Mouse (Mus musculus) megakaryocyte, embryonic 14.5 days (primary cell): ENCODE measurements at regions not wholly inside any gene's neighbourhood (a gene's known extent, or its start where the extent isn't known, plus 50 kb on each side); places are given as distances from the start of the nearest gene placed in this dataset.
"Not testable (repeated sequence)": the region's sequence is repeated elsewhere in the genome, so short reads cannot be mapped to it uniquely, and the experiment has no call there.

Experiments used
- H3K27me3 ChIP-seq: replicated peaks from 2 replicates; pipeline ENCODE3; 2012; ENCODE audit warnings: inconsistent platforms
- H3K36me3 ChIP-seq: replicated peaks from 2 replicates; pipeline ENCODE3; 2012; ENCODE audit warnings: low read length, inconsistent platforms, mixed read lengths
- H3K4me1 ChIP-seq: 2 replicates; pipeline ENCODE4 v1.6.1; 2012; ENCODE audit warnings: inconsistent platforms
- H3K4me3 ChIP-seq: replicated peaks from 2 replicates; pipeline ENCODE3; 2012; ENCODE audit warnings: moderate library complexity, mild to moderate bottlenecking, inconsistent platforms
- H3K9me3 ChIP-seq: 2 replicates; pipeline ENCODE4 v1.6.1; 2012; ENCODE audit warnings: inconsistent platforms
- FLI1 ChIP-seq: IDR thresholded peaks from 2 replicates; pipeline ENCODE4 v1.6.1; 2012; ENCODE audit warnings: low read length, inconsistent platforms, mixed read lengths
- GATA1 ChIP-seq: IDR thresholded peaks from 3 replicates; pipeline ENCODE4 v1.6.1; 2012; ENCODE audit warnings: mixed read lengths, low read length, inconsistent platforms, borderline replicate concordance

DNA sequence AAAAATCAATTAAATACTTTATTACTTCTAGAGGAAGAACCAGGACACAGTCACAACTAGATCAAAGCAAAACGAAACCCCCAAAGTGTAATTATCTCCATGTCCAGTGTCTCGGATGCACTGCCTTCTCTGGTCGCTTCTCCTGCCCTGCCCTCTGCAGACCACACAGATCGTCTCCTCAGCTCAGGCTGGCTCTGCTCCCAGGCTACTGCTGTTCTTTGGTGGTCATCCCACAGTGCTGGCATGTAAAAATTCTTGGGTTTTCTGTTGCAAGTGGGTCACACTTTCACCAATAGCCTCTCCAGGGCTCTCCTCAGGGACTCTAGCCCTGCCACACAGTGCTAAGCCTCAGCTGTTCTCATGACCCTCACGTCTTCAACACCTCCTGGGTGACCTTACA lies 188.0 kb upstream of the Trpc7 start:
- no peak for TF ChIP-seq GATA1
- TF ChIP-seq FLI1: no peak
- peaks cover 65% of the 10 kb centered on the region for H3K9me3 ChIP-seq
- no peaks in the 10 kb centered on the region for H3K4me1 ChIP-seq
- H3K4me3 ChIP-seq: no peak overlapping the region
- no peaks in the 10 kb centered on the region for H3K36me3 ChIP-seq
- no peaks in the 10 kb centered on the region for H3K27me3 ChIP-seq

DNA sequence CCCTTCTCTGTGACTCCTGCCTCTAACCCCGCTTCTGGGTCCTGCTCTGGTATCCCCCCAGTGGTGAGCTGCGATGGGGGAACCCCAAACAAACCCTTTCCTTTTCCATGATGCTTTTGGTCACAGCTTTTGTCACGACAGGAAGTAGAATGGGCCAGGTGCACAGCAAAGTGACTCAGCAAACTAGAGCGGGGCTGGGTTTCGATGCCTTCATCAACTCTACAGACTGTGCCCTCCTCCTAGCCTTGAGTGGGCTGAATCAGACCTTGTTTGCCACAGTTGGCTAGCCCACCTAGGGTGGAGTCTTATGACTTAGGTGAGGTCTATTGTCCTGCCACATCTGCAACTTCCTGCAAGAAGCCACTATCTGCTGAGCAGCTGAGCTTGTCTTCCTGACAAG lies 174.7 kb upstream of the Trpc7 start:
- H3K4me3 ChIP-seq: no peak overlapping the region
- H3K36me3 ChIP-seq: no peaks in the 10 kb centered on the region
- H3K4me1 ChIP-seq: no peaks in the 10 kb centered on the region
- H3K27me3 ChIP-seq: no peaks in the 10 kb centered on the region
- H3K9me3 ChIP-seq: peaks cover 32% of the 10 kb centered on the region
- no peak for TF ChIP-seq GATA1
- TF ChIP-seq FLI1: no peak

DNA sequence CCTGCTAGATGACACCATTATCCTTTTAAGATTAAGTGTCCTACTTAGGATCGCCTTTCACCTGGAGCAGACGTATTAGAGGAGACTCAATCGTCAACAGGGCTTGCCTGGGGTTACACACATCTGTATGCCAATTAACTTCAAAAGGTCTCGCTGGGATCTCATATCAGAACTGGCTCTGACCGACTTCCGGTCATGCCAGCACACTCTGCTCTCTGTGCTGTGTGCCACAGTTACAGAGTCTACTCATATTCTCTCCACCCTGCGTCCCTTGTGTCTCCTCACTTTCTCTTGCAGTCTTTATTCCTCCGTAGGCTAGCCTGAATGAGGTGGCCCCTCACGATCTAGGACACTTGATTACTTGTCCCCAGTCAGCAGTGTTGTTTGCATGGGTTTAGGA lies 165.9 kb upstream of the Trpc7 start:
- Histone ChIP-seq H3K36me3 (no peaks in the 10 kb centered on the region), H3K4me1 (no peaks in the 10 kb centered on the region), H3K27me3 (no peaks in the 10 kb centered on the region), H3K9me3 (peaks cover 47% of the 10 kb centered on the region), H3K4me3 (no peak overlapping the region)
- TF ChIP-seq GATA1: no peak
- TF ChIP-seq FLI1: no peak

DNA sequence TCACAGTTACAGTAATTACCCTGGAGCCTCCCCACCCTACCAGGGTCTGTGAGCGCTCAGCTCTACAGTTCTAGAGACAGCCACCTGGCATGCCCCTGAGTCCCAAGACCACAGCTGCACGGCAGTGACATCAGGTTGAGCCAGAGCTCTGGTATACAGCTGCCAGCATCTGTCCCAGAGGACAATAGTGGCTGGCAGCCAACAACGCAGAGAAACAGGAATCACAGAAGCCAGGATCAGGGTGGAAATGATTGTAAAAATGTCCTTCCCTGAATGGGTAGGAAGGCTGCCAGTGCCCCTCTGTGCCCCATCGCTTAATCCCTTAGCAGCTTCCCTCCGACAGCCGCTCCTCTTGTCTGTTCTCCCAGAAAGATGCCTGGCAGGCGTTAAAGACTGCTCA lies 165.3 kb upstream of the Trpc7 start:
- H3K4me1 ChIP-seq: no peaks in the 10 kb centered on the region
- no peaks in the 10 kb centered on the region for H3K36me3 ChIP-seq
- peaks cover 49% of the 10 kb centered on the region for H3K9me3 ChIP-seq
- no peaks in the 10 kb centered on the region for H3K27me3 ChIP-seq
- no peak overlapping the region for H3K4me3 ChIP-seq
- no peak for TF ChIP-seq GATA1

DNA sequence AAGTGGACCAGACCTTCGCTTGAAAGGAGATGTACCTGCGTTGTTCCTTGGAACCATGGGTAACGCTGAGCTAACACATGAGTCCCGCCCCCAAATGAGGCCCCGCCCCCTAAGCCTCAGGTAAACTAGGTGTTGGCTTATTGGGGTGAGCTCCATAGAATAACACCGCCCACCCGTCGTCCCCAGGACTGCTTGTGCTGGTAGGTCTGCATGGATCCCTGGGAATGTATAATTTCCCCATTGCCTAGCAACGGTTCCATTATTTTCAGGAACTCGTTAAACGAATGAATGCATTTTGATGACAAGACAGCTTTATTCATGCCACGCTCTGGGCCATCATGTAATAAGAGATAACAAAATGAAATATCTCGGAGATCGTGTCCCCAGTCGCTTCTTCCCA lies 161.0 kb upstream of the Trpc7 start:
- no peaks in the 10 kb centered on the region for H3K36me3 ChIP-seq
- TF ChIP-seq GATA1 (no peak), FLI1 (no peak)
- H3K4me3 ChIP-seq: no peak overlapping the region
- no peaks in the 10 kb centered on the region for H3K4me1 ChIP-seq
- no peaks in the 10 kb centered on the region for H3K27me3 ChIP-seq
- H3K9me3 ChIP-seq: peaks cover 62% of the 10 kb centered on the region

DNA sequence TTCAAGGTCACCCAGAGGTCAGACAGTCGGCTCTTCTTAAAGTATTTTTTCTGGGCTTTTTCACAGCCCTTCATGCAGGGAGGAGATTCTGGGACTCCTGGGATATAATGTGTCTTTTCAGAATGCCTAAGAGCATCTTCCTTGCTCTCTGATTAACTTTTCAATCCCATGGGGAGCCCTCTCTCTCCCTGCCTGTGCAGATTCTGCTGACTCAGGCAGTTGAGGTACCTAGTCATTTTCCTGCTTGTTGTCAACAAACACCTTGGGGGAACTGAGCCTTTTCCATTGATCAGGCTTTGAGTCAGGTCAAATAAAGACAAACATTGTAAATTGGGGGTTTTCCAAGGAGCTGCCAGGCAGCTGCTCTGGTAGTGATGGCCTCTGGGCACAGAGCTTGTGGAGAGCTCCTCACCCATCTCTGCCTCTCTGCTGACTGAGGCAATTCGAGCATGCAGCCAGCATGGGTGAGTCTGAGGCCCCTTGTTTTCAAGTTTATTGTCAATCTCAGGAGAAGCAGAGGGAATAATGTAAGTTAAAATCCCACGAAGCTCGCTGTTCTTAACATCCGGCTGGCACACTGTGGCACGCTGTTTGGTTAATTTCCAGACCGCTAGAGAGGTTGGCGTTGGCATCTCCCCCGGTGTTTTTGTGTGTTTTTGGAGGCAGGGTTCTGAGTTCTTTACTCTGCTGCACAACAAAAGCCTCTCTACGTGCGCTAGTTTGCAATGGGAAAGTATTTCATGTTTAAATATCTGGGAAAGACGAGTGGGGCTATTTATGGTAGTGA lies 159.8 kb upstream of the Trpc7 start:
- H3K4me3 ChIP-seq: no peak overlapping the region
- TF ChIP-seq FLI1: no peak
- TF ChIP-seq GATA1: no peak
- peaks cover 58% of the 10 kb centered on the region for H3K9me3 ChIP-seq
- no peaks in the 10 kb centered on the region for H3K4me1 ChIP-seq
- no peaks in the 10 kb centered on the region for H3K27me3 ChIP-seq
- no peaks in the 10 kb centered on the region for H3K36me3 ChIP-seq

DNA sequence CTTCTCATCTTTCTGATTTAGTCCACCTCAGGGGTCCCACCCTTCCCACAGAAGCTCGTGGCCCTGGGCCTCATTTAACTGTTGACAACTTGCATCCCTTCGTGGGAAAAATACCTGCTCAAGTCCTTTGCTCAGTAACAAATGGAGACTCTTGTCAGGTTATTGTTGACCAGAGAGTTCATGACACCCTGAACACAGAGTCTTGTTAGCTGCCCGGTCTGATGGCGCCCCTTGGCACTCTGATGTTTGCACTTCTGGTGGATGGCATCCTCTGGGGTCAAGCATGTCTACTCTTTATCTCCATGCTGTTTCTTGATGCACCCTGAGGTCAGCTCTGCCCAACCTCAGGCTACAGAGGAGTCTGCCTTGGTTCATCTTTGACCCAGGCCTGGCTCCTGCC lies 157.6 kb upstream of the Trpc7 start:
- TF ChIP-seq FLI1 (no peak), GATA1 (no peak)
- H3K36me3 ChIP-seq: no peaks in the 10 kb centered on the region
- no peaks in the 10 kb centered on the region for H3K27me3 ChIP-seq
- peaks cover 61% of the 10 kb centered on the region for H3K9me3 ChIP-seq
- no peak overlapping the region for H3K4me3 ChIP-seq
- H3K4me1 ChIP-seq: no peaks in the 10 kb centered on the region

DNA sequence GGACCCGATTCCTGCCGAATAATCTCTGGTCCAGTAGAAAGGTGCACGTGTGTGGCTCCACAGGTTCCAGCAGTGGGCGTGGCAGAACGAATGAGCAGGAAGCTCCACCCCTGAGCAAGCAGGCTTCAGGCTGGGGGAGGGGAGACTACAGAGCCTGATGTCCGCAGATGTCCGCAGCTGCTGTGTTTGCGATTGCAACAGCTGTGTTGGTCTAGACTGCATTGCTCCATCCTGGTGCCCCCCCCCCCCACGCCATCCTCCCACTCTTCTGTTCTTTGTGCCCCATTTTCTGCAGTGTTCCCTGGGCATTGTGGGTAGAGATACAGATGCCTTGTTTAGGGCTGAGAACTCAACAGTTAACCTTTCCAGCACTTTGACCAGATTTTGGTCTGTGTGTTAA lies 150.3 kb upstream of the Trpc7 start:
- H3K4me3 ChIP-seq, H3K27me3 ChIP-seq, H3K36me3 ChIP-seq, H3K4me1 ChIP-seq: not testable (repeated sequence)
- H3K9me3 ChIP-seq: peaks cover 77% of the 10 kb centered on the region

DNA sequence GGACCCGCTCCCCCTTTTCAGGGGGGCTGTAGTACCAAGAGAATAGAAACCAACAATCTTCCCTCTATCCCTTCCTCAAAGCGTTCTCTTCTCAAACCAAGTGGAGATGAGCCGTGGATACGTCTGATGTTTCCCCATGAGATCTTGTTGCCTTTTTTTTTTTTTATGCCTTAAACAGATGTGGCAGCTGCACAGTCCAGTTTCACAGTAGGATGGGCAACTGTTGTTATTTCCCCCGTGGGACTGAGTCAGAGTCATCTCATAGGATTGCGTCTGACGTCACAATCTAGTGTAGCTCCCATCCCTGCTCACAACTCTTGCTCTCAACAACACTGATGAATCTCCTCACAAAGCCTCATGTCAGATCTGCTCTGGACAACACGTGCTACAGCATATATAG lies 148.7 kb upstream of the Trpc7 start:
- no peaks in the 10 kb centered on the region for H3K4me1 ChIP-seq
- TF ChIP-seq GATA1 (no peak), FLI1 (no peak)
- H3K9me3 ChIP-seq: peaks cover 63% of the 10 kb centered on the region
- H3K4me3 ChIP-seq: no peak overlapping the region
- no peaks in the 10 kb centered on the region for H3K36me3 ChIP-seq
- H3K27me3 ChIP-seq: no peaks in the 10 kb centered on the region

DNA sequence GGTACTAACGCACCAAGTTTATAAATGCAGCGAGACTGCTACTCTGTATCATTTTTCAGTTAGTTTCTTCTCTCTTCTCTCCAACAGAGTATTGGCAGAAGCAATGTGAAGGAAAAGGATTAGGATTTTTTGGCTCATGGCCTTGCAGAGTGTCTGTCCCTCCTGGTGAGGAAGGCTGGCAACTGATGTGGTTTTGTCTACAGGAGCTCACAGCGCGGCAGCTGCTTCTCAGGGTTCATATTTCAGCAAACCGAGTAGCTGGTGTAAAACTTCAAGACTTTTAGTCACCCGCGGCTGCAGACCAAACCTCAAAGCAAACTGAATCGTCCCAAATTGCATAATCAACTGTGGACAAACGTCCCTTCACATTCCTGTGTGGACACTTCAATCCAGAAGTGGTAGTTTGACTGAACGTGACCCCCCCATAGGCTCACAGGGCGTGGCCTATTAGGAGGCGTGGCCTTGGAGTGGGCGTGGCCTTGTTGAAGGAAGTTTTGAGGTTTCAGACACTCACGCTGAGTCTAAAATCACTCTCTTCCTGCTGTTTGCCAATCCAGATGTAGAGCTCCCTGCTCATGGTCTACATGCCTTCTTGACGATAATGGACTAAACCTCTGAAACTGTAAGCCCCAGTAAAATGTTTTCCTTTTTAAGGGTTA lies 147.7 kb upstream of the Trpc7 start:
- Histone ChIP-seq H3K9me3 (peaks cover 63% of the 10 kb centered on the region), H3K4me3 (no peak overlapping the region), H3K27me3 (no peaks in the 10 kb centered on the region), H3K4me1 (no peaks in the 10 kb centered on the region), H3K36me3 (no peaks in the 10 kb centered on the region)
- TF ChIP-seq FLI1 (no peak), GATA1 (no peak)
